Mouse (Mus musculus) embryonic facial prominence, embryonic 13.5 days (tissue): ENCODE measurements around the gene Olfr224. TPM values are rescaled to one million over a fixed set of nuclear protein-coding genes. Genes with fewer than 3 reads are reported as not detected.
"Not testable (repeated sequence)": the region's sequence is repeated elsewhere in the genome, so short reads cannot be mapped to it uniquely, and the experiment has no call there.

Experiments
- ATAC-seq: fragments of 200-750 bp; cut with Nextera tagmentation; 2 replicates; pipeline ENCODE4 v1.8.0; 2017; ENCODE audit warnings: low read depth; ENCODE audit not compliant: insufficient number of reproducible peaks, insufficient read depth, low FRiP score, low TSS enrichment
- H3K27ac ChIP-seq: fragments of 300-500 bp; sonication (generic); 2 replicates; pipeline ENCODE4 v1.5.1; 2015; ENCODE audit warnings: moderate library complexity, mild to moderate bottlenecking, inconsistent platforms
- H3K27me3 ChIP-seq: fragments of 300-500 bp; sonication (generic); 2 replicates; pipeline ENCODE4 v1.6.1; 2015; ENCODE audit warnings: mild to moderate bottlenecking, inconsistent platforms
- H3K36me3 ChIP-seq: fragments of 300-500 bp; sonication (generic); 2 replicates; pipeline ENCODE4 v1.6.1; 2015; ENCODE audit warnings: mild to moderate bottlenecking, inconsistent platforms
- H3K4me1 ChIP-seq: fragments of 300-500 bp; sonication (generic); 2 replicates; pipeline ENCODE4 v1.6.1; 2015; ENCODE audit warnings: inconsistent platforms
- H3K4me2 ChIP-seq: fragments of 300-500 bp; sonication (generic); 2 replicates; pipeline ENCODE4 v1.6.1; 2015; ENCODE audit warnings: moderate library complexity, mild to moderate bottlenecking, inconsistent platforms
- H3K4me3 ChIP-seq: fragments of 300-500 bp; sonication (generic); 2 replicates; pipeline ENCODE4 v1.5.1; 2015; ENCODE audit warnings: mild to moderate bottlenecking, inconsistent platforms
- H3K9ac ChIP-seq: fragments of 300-500 bp; sonication (generic); 2 replicates; pipeline ENCODE4 v1.6.1; 2015; ENCODE audit warnings: mild to moderate bottlenecking, inconsistent platforms
- H3K9me3 ChIP-seq: fragments of 300-500 bp; sonication (generic); 2 replicates; pipeline ENCODE4 v1.6.1; 2016; ENCODE audit warnings: inconsistent platforms
- WGBS: fragments of 180-500 bp; shearing (Covaris S2); methylation state at CpG from one replicate; pipeline ENCODE4 v1.1.7; 2015; ENCODE audit warnings: mixed read lengths; 5-methylcytosine and 5-hydroxymethylcytosine counted together
- polyA plus RNA-seq: library from polyadenylated mRNA; unstranded; fragments of >200 nt; fragmentation: Nextera tagmentation; extraction: Ambion mirVana; gene quantifications from 2 replicates; pipeline ENCODE4 v1.2.1, GENCODE M21; 2015

Gene Olfr224
- polyA plus RNA-seq, 1 experiment from 2014 or later = not detected

DNA sequence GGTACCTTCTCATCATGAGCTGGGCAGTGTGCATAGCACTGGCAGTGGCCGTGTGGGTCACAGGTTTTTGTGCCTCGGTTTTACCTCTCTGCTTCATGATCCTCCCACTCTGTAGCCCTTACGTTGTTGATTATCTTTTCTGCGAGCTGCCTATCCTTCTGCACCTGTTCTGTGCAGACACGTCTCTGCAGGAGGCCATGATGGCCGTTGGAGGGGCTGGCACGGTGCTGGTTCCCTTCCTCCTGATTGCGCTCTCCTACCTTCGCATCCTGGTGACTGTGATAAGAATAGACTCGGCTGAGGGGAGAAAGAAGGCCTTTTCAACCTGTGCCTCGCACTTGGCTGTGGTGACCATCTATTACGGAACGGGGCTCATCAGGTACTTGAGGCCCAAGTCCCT, 27.5 kb upstream of the Olfr224 start:
- no peak overlapping the region for H3K9ac ChIP-seq
- no peak overlapping the region for H3K27ac ChIP-seq
- H3K9me3 ChIP-seq = no peaks in the 10 kb centered on the region
- WGBS = 86% methylated on average over 13 of the region's 13 CpGs
- H3K4me1 ChIP-seq = no peaks in the 10 kb centered on the region
- H3K36me3 ChIP-seq = no peaks in the 10 kb centered on the region
- no peak for ATAC-seq
- H3K27me3 ChIP-seq = no peaks in the 10 kb centered on the region
- no peak overlapping the region for H3K4me3 ChIP-seq
- H3K4me2 ChIP-seq = no peak overlapping the region

DNA sequence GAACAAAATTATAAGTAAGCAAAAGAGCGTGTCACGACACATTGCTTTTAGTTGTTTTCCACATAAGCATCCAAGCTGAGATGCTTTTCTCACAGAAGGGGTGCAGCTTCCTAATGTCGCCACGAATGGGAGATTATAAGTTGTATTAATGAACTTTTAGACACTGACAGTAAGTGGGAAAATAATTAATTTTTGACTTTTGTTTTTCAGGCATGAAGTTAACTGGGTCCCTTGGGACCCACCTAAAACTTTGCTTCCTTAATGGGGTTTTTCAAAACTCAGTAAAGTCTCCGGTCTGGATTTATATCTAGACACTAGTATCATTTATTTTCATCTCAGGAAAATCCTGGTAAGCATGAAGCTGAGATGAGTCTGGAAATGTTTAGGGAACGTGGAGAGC, 24.5 kb upstream of the Olfr224 start, which contains the start of gene Olfr324:
Olfr324 (plus strand) TSS at position 301 of the 400 bp plus-strand sequence.
- Histone ChIP-seq H3K9me3 (no peaks in the 10 kb centered on the region), H3K27me3 (no peaks in the 10 kb centered on the region), H3K4me2 (no peak within 1 kb of the TSS), H3K4me3 (no peak within 1 kb of the TSS), H3K27ac (no peak within 1 kb of the TSS), H3K4me1 (no peaks in the 10 kb centered on the region), H3K9ac (no peak within 1 kb of the TSS), H3K36me3 (no peaks in the 10 kb centered on the region)
- no peak for ATAC-seq
- 70% methylated on average over 6 of the region's 6 CpGs for WGBS

GRCm38 (mm10) chr11:58588620-58589250, 18.4 kb upstream of the Olfr224 start:
- Histone ChIP-seq H3K4me3 (no peak overlapping the region), H3K4me1 (no peaks in the 10 kb centered on the region), H3K4me2 (no peak overlapping the region), H3K9me3 (no peaks in the 10 kb centered on the region), H3K9ac (no peak overlapping the region), H3K27me3 (no peaks in the 10 kb centered on the region; the same call in 1 of the 2 replicates), H3K27ac (no peak overlapping the region), H3K36me3 (no peaks in the 10 kb centered on the region)
- WGBS = 45% methylated on average over 3 of the region's 3 CpGs
- no peak for ATAC-seq

DNA sequence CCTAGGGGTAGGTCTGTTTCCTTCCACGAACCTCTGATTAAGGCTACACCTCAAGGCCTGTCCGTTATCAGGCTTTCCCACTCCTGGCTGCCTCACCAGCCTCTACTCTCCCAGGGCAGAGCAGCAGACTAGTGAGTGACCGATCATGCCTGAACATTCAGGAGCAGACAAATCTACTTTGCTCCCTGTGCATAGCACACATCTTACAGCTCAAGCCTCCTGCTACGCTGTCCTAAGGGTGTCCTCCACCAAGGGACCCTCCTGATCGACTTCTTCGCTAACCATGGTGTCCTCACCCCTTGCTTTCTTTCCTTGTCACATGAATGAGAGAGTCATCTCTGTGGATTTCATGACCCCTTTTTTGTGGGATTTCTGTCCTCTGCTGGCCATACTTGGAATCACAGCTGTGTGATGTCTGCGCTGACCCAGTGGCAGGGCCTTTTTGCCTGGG, 17.6 kb upstream of the Olfr224 start:
- Histone ChIP-seq H3K4me1 (no peaks in the 10 kb centered on the region), H3K27ac (no peak overlapping the region), H3K27me3 (no peaks in the 10 kb centered on the region; the same call in 1 of the 2 replicates), H3K4me2 (no peak overlapping the region), H3K9ac (no peak overlapping the region), H3K4me3 (no peak overlapping the region), H3K9me3 (no peaks in the 10 kb centered on the region), H3K36me3 (no peaks in the 10 kb centered on the region)
- no peak for ATAC-seq
- 71% methylated on average over 7 of the region's 7 CpGs for WGBS

DNA sequence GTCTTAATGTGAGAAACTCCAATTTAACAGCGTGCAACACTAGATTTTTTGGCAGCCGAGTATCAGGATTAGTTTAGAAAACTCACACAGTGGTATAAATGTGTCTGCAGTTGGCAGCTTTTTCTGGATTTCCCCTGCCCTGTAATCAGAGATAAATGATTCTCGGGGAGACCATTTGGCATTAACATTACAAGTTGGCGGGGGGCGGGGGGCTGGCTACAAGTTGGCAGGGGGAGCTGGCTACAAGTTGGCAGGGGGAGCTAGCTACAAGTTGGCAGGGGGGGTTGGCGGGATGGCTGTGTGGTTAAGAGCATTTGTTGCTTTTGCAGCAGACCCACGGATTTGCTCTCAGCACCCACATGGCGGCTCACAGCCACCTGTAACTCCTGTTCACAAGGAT, 8.3 kb upstream of the Olfr224 start:
- 0 out of 2 replicates have a peak, but pooled peaks cover 6% of the 10 kb centered on the region for H3K27me3 ChIP-seq
- 75% methylated on average over 8 of the region's 8 CpGs for WGBS
- H3K9ac ChIP-seq = no peak overlapping the region
- no peak for ATAC-seq
- no peaks in the 10 kb centered on the region for H3K36me3 ChIP-seq
- no peak overlapping the region for H3K4me3 ChIP-seq
- no peak overlapping the region for H3K4me2 ChIP-seq
- no peaks in the 10 kb centered on the region for H3K9me3 ChIP-seq
- H3K4me1 ChIP-seq = no peaks in the 10 kb centered on the region
- H3K27ac ChIP-seq = no peak overlapping the region

DNA sequence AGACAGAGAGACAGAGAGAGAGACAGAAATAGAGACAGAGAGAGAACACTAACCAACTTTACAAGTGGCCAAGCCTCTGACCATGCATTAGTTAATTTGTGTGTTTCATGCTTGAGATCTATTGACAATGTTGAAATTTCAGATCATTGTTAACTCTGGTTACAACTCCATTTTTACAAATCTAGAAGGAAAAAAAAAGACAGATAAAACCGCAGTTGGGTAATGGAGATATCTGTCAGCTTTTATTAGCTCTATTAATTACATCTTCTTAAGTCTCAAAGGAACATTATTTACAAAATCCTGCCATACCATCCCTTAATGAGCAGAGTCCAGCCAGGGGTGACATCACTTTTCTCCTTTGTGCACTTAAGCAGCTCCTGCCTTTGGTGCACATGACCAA, 7.1 kb upstream of the Olfr224 start, which contains the start of gene Olfr325:
Olfr325 (plus strand) TSS at position 301 of the 400 bp plus-strand sequence.
- Histone ChIP-seq H3K4me3 (no peak within 1 kb of the TSS), H3K27ac (no peak within 1 kb of the TSS), H3K36me3 (no peaks in the 10 kb centered on the region), H3K4me1 (no peaks in the 10 kb centered on the region), H3K27me3 (0 out of 2 replicates have a peak, but pooled peaks cover 6% of the 10 kb centered on the region), H3K9me3 (no peaks in the 10 kb centered on the region), H3K9ac (no peak within 1 kb of the TSS), H3K4me2 (no peak within 1 kb of the TSS)
- ATAC-seq = no peak
- WGBS = 84% methylated on average over 1 of the region's 1 CpGs

DNA sequence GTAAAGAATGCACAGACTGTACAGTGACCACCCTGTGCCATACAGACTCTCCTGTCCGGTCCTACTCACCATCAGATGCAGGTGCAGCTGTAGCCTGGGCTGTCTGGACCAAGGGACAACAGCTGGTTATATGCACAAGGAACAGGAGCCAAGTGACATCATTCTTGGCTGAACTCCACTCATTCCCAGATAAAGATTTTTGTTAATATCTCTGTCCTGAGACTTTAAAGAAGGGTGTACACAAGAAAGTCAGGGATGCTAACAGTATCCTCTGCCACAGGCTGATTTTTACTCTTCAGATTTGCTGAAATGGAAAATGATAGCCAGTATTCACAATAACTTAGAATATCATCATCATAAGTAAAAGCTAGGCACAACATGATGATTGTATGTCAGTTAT, 14.8 kb downstream of the Olfr224 start, which contains the start of gene Olfr328:
Olfr328 (minus strand) TSS at position 101 of the 400 bp plus-strand sequence.
- no peaks in the 10 kb centered on the region for H3K27me3 ChIP-seq

GRCm38 (mm10) chr11:58546322-58546721, 24.0 kb downstream of the Olfr224 start, which contains the start of gene Olfr329-ps:
Olfr329-ps (minus strand) TSS chr11:58546422.
- Histone ChIP-seq H3K27ac (no peak within 1 kb of the TSS), H3K4me2 (no peak within 1 kb of the TSS), H3K27me3 (no peaks in the 10 kb centered on the region), H3K9ac (no peak within 1 kb of the TSS), H3K36me3 (no peaks in the 10 kb centered on the region), H3K4me3 (no peak within 1 kb of the TSS), H3K4me1 (no peaks in the 10 kb centered on the region), H3K9me3 (no peaks in the 10 kb centered on the region)
- WGBS = 83% methylated on average over 5 of the region's 5 CpGs
- no peak for ATAC-seq

More for the DNA sequence above, 14.8 kb downstream of the Olfr224 start, which contains the start of gene Olfr328:
- WGBS = 88% methylated on average over 1 of the region's 1 CpGs
- no peak within 1 kb of the TSS for H3K4me3 ChIP-seq
- no peaks in the 10 kb centered on the region for H3K36me3 ChIP-seq
- no peak for ATAC-seq
- H3K9me3 ChIP-seq = no peaks in the 10 kb centered on the region
- no peak within 1 kb of the TSS for H3K9ac ChIP-seq
- H3K4me2 ChIP-seq = no peak within 1 kb of the TSS
- H3K4me1 ChIP-seq = no peaks in the 10 kb centered on the region
- no peak within 1 kb of the TSS for H3K27ac ChIP-seq

DNA sequence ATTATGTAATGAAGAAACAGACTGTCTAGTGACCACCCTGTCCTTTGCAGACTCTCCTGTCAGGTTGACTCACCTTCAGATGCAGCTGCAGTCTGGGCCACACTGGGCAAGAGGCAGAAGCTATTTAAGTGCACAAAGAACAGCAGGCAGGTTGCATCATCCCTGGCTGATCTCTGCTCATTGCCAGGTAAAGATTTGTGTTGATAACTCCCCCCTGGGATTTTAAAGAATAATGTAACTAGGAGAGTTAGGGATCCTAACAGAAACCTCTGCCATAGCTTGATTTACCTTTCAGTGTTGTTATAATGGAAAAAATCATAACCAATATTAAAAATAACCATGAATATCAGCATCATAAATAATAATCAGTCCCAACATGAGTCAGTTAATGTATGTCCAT, 35.6 kb downstream of the Olfr224 start, which contains the start of gene Olfr330:
Olfr330 (minus strand) TSS at position 101 of the 400 bp plus-strand sequence.
- not testable (repeated sequence) for H3K4me1 ChIP-seq, H3K9me3 ChIP-seq, ATAC-seq, H3K27ac ChIP-seq, H3K9ac ChIP-seq, H3K27me3 ChIP-seq, H3K36me3 ChIP-seq, H3K4me2 ChIP-seq, H3K4me3 ChIP-seq

DNA sequence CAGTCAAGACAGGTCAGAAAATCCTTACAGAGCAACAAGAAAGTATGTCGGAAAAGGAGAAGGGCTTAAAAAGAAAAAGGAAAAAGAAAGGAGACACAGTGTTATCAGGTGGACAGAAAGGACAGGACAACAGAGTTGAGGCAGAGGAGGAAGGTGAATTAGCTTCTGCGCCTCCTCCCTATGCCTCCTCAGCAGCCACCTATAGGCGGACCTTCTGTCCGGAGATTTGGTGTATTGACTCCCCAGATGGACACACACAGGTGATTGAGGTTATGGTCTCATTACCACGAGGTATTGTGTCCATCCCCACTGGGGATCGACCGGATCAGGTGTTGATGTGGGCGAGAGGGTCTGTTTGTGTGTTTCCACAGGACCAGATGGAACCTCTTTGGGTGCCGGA, 50.6 kb downstream of the Olfr224 start:
- not testable (repeated sequence) for H3K4me1 ChIP-seq, H3K4me3 ChIP-seq, H3K27me3 ChIP-seq, H3K4me2 ChIP-seq, H3K36me3 ChIP-seq, ATAC-seq, H3K9me3 ChIP-seq, H3K9ac ChIP-seq, H3K27ac ChIP-seq
- WGBS = 92% methylated on average over 8 of the region's 9 CpGs

DNA sequence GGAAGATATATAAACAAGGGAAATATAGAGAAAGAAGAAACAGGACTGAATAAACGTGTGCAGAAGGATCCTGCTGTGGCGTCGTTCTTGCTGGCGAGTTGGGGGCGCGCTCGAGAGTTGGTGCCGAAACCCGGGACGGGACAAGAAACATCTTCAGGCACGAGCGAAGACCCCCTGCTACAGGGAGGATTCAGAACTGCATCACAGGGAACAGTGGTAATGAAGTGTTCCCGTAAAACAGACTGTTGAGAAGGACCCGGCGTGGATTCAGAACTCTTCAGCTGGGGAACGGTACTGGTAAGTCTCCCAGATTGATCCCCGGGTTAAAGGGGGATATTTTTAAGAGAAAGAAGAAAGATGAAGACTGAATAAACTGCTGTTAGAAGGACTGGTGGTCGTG, 51.4 kb downstream of the Olfr224 start:
- not testable (repeated sequence) for H3K9me3 ChIP-seq, ATAC-seq
- WGBS = 94% methylated on average over 18 of the region's 18 CpGs

More for the DNA sequence above, 51.4 kb downstream of the Olfr224 start:
- H3K4me1 ChIP-seq, H3K36me3 ChIP-seq, H3K4me3 ChIP-seq, H3K9ac ChIP-seq, H3K27ac ChIP-seq, H3K27me3 ChIP-seq, H3K4me2 ChIP-seq: not testable (repeated sequence)
